Mouse (Mus musculus) forebrain, embryonic 16.5 days (tissue): Measurements from ENCODE around the gene Ripor1. TPM values are rescaled to one million over a fixed set of nuclear protein-coding genes. Genes with fewer than 3 reads are reported as not detected.
A peak's percentile ranks its signal among the peaks of the same experiment; 100 is the strongest.
"Not testable (repeated sequence)": the region's sequence is repeated elsewhere in the genome, so short reads cannot be mapped to it uniquely, and the experiment has no call there.

ENCODE experiments used
- ATAC-seq: fragments of 200-750 bp; cut with Nextera tagmentation; 2 replicates; pipeline ENCODE4 v1.8.0; 2017; ENCODE audit warnings: mild to moderate bottlenecking, moderate library complexity
- H3K27ac ChIP-seq: fragments of 300-500 bp; sonication (generic); 2 replicates; pipeline ENCODE4 v1.5.1; 2014; ENCODE audit warnings: low read length, control low read depth
- H3K27me3 ChIP-seq: fragments of 300-500 bp; sonication (generic); replicated peaks from 2 replicates; pipeline ENCODE4 v1.6.1; 2014; ENCODE audit warnings: low read length; ENCODE audit not compliant: control insufficient read depth, insufficient read depth
- H3K36me3 ChIP-seq: fragments of 300-500 bp; sonication (generic); 2 replicates; pipeline ENCODE4 v1.6.1; 2014; ENCODE audit not compliant: control insufficient read depth, insufficient read depth
- H3K4me1 ChIP-seq: fragments of 300-500 bp; sonication (generic); replicated peaks from 2 replicates; pipeline ENCODE4 v1.6.1; 2014; ENCODE audit warnings: low read length; ENCODE audit not compliant: control insufficient read depth, insufficient read depth
- H3K4me2 ChIP-seq: fragments of 300-500 bp; sonication (generic); 2 replicates; pipeline ENCODE4 v1.6.1; 2014; ENCODE audit warnings: mild to moderate bottlenecking, low read length, control low read depth
- H3K4me3 ChIP-seq: fragments of 300-500 bp; sonication (generic); replicated peaks from 2 replicates; pipeline ENCODE4 v1.5.1; 2014; ENCODE audit warnings: mild to moderate bottlenecking, low read length, control low read depth
- H3K9ac ChIP-seq: fragments of 300-500 bp; sonication (generic); replicated peaks from 2 replicates; pipeline ENCODE4 v1.6.1; 2014; ENCODE audit warnings: low read depth, low read length, control low read depth
- H3K9me3 ChIP-seq: fragments of 300-500 bp; sonication (generic); 2 replicates; pipeline ENCODE4 v1.6.1; 2016; ENCODE audit warnings: low read length; ENCODE audit not compliant: control insufficient read depth
- WGBS: fragments of 180-500 bp; shearing (Covaris S2); extraction: QIAGEN DNeasy Blood & Tissue Kit; methylation state at CpG from one replicate; pipeline ENCODE4 v1.1.7; 2014; 5-methylcytosine and 5-hydroxymethylcytosine counted together
- polyA plus RNA-seq: library from polyadenylated mRNA; unstranded; fragments of >200 nt; fragmentation: Nextera tagmentation; extraction: Ambion mirVana; gene quantifications from 2 replicates; pipeline ENCODE4 v1.2.1, GENCODE M21; 2015

Gene Ripor1
- polyA plus RNA-seq: 31.6 and 33.4 TPM in 2 replicates

GRCm38 (mm10) chr8:105604804-105605381, at the start of gene Ripor1:
Ripor1 (plus strand) TSS chr8:105605255.
- Histone ChIP-seq H3K4me3 (peak within 1 kb of the TSS; percentile 68), H3K36me3 (no peaks in the 10 kb centered on the region), H3K4me2 (peak within 1 kb of the TSS; percentile 97), H3K27ac (peak within 1 kb of the TSS; percentile 74), H3K4me1 (peaks cover 21% of the 10 kb centered on the region), H3K27me3 (no peaks in the 10 kb centered on the region), H3K9me3 (no peaks in the 10 kb centered on the region), H3K9ac (peak within 1 kb of the TSS; percentile 73)
- ATAC-seq: peak; percentile 85
- WGBS: under 1% methylated on average over 29 of the region's 42 CpGs

- no peak overlapping the region for H3K9ac ChIP-seq
- H3K27me3 ChIP-seq: no peaks in the 10 kb centered on the region
- H3K4me1 ChIP-seq: peaks cover 25% of the 10 kb centered on the region
- no peaks in the 10 kb centered on the region for H3K9me3 ChIP-seq
- ATAC-seq: no peak
- H3K27ac ChIP-seq: no peak overlapping the region
- no peak overlapping the region for H3K4me2 ChIP-seq
- WGBS: 85% methylated on average over 3 of the region's 3 CpGs
- no peaks in the 10 kb centered on the region for H3K36me3 ChIP-seq
- no peak overlapping the region for H3K4me3 ChIP-seq
Measured at GRCm38 (mm10) chr8:105562863-105563262, 42.2 kb upstream of the Ripor1 start.

GRCm38 (mm10) chr8:105563871-105564270, 41.2 kb upstream of the Ripor1 start:
- Histone ChIP-seq H3K27ac (no peak overlapping the region), H3K27me3 (no peaks in the 10 kb centered on the region), H3K4me1 (peaks cover 25% of the 10 kb centered on the region), H3K9ac (no peak overlapping the region), H3K9me3 (no peaks in the 10 kb centered on the region), H3K36me3 (no peaks in the 10 kb centered on the region), H3K4me2 (no peak overlapping the region), H3K4me3 (no peak overlapping the region)
- WGBS: 87% methylated on average over 1 of the region's 1 CpGs
- ATAC-seq: no peak

- H3K9ac ChIP-seq, H3K36me3 ChIP-seq, H3K27me3 ChIP-seq, H3K27ac ChIP-seq, H3K9me3 ChIP-seq, ATAC-seq: not testable (repeated sequence)
- peak overlapping the region; percentile 56 for H3K4me2 ChIP-seq
- peaks cover 25% of the 10 kb centered on the region for H3K4me1 ChIP-seq
- peak overlapping the region; percentile 71 for H3K4me3 ChIP-seq
- WGBS: 85% methylated on average over 9 of the region's 9 CpGs
Measured at GRCm38 (mm10) chr8:105564573-105565229, 40.4 kb upstream of the Ripor1 start.

GRCm38 (mm10) chr8:105565401-105565881, 39.6 kb upstream of the Ripor1 start:
- peak overlapping the region; percentile 56 for H3K4me2 ChIP-seq
- peak overlapping the region; percentile 71 for H3K4me3 ChIP-seq
- peak overlapping the region; percentile 79 for H3K27ac ChIP-seq
- no peaks in the 10 kb centered on the region for H3K27me3 ChIP-seq
- H3K4me1 ChIP-seq: peaks cover 25% of the 10 kb centered on the region
- no peaks in the 10 kb centered on the region for H3K9me3 ChIP-seq
- no peaks in the 10 kb centered on the region for H3K36me3 ChIP-seq
- peak; percentile 73 for ATAC-seq
- peak overlapping the region; percentile 90 for H3K9ac ChIP-seq
- under 1% methylated on average over 31 of the region's 31 CpGs for WGBS

GRCm38 (mm10) chr8:105565952-105566702, 38.9 kb upstream of the Ripor1 start, which contains the start of gene Atp6v0d1:
Atp6v0d1 (minus strand) TSS chr8:105566047.
- Histone ChIP-seq H3K4me1 (peaks cover 25% of the 10 kb centered on the region), H3K4me2 (peak within 1 kb of the TSS; percentile 77), H3K27me3 (no peaks in the 10 kb centered on the region), H3K36me3 (no peaks in the 10 kb centered on the region), H3K27ac (peak within 1 kb of the TSS; percentile 79), H3K4me3 (peak within 1 kb of the TSS; percentile 71), H3K9ac (peak within 1 kb of the TSS; percentile 90), H3K9me3 (no peaks in the 10 kb centered on the region)
- 4% methylated on average over 52 of the region's 53 CpGs for WGBS
- ATAC-seq: peak; percentile 98

- ATAC-seq: no peak
- H3K9me3 ChIP-seq: no peaks in the 10 kb centered on the region
- 24% methylated on average over 27 of the region's 27 CpGs for WGBS
- no peaks in the 10 kb centered on the region for H3K36me3 ChIP-seq
- no peaks in the 10 kb centered on the region for H3K27me3 ChIP-seq
- H3K4me2 ChIP-seq: peak overlapping the region; percentile 77
- no peak overlapping the region for H3K27ac ChIP-seq
- peak overlapping the region; percentile 71 for H3K4me3 ChIP-seq
- peaks cover 25% of the 10 kb centered on the region for H3K4me1 ChIP-seq
- peak overlapping the region; percentile 64 for H3K9ac ChIP-seq
Measured at GRCm38 (mm10) chr8:105566703-105567595, 38.1 kb upstream of the Ripor1 start.

GRCm38 (mm10) chr8:105571810-105572209, 33.2 kb upstream of the Ripor1 start:
- peaks cover 7% of the 10 kb centered on the region for H3K4me1 ChIP-seq
- 95% methylated on average over 9 of the region's 9 CpGs for WGBS
- ATAC-seq: no peak
- H3K9ac ChIP-seq: no peak overlapping the region
- no peaks in the 10 kb centered on the region for H3K27me3 ChIP-seq
- H3K36me3 ChIP-seq: no peaks in the 10 kb centered on the region
- H3K4me3 ChIP-seq: no peak overlapping the region
- H3K4me2 ChIP-seq: no peak overlapping the region
- H3K27ac ChIP-seq: no peak overlapping the region
- no peaks in the 10 kb centered on the region for H3K9me3 ChIP-seq
